Mouse (Mus musculus): Measurements from ENCODE around the gene Slc35c1. TPM values are rescaled to one million over a fixed set of nuclear protein-coding genes. Genes with fewer than 3 reads are reported as not detected.
"Not testable (repeated sequence)": the region's sequence is repeated elsewhere in the genome, so short reads cannot be mapped to it uniquely, and the experiment has no call there.

Gene Slc35c1
- total RNA-seq, 2 experiments from 2014 or later, result 22.7 to 23.7 TPM

DNA sequence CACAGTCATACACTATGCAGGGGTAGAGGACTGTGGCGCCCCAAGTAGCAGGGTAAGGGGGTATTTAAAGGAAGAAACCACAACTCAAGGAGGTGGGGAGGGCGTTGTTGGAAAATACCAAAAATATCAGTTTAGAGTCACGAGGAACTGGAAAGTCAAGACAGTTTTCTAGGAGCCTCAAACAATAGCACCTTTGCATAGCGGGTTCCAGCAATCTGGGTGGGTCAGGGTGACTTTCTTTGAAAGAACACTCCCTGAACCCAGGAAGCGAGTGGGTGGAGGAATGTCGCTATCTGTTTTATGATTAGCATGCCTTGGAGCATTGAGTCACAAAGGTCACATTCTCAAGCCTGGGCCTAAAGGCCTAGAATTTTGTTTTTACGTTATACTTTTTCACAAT lies 16.2 kb upstream of the Slc35c1 start:
- not testable (repeated sequence) for DNase-seq (ENCODE audit: low spot score in 2 of 2)

- DNase-seq (ENCODE audit: low spot score in 2 of 2), result no peak
Measured at GRCm38 (mm10) chr2:92475711-92476110, 15.4 kb upstream of the Slc35c1 start.

DNA sequence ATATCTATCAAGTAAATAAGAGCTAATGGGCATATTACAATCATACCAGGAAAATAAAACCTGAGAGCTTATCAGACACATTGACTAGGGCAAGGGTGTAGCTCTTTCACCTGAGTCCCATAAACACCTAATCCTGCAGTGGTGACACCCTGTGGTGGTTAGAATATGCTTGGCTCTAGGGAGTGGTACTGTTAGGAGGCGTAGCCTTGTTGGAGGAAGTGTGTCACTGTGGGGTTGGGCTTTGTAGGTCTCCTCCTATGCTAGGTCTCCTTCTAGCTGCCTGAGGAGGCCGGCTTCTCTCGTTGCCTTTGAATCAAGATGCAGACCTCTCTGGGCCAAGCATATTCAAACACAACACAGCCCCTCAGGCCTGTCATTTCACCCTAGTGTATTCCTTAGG lies 14.6 kb upstream of the Slc35c1 start:
- DNase-seq (ENCODE audit: low spot score in 2 of 2), result no peak

- no peak for DNase-seq (ENCODE audit: low spot score in 2 of 2)
Measured at GRCm38 (mm10) chr2:92471886-92472670, 11.7 kb upstream of the Slc35c1 start.

GRCm38 (mm10) chr2:92464690-92465089 lies 4.4 kb upstream of the Slc35c1 start:
- DNase-seq (ENCODE audit: low spot score in 2 of 2), result no peak

- DNase-seq (ENCODE audit: low spot score in 2 of 2), result no peak
Measured at GRCm38 (mm10) chr2:92461215-92461614, 877 bp upstream of the Slc35c1 start.

- peak; percentile 52 to 55 for DNase-seq (ENCODE audit: low spot score in 2 of 2)
Measured at GRCm38 (mm10) chr2:92459141-92459920, 1.0 kb downstream of the Slc35c1 start.

DNA sequence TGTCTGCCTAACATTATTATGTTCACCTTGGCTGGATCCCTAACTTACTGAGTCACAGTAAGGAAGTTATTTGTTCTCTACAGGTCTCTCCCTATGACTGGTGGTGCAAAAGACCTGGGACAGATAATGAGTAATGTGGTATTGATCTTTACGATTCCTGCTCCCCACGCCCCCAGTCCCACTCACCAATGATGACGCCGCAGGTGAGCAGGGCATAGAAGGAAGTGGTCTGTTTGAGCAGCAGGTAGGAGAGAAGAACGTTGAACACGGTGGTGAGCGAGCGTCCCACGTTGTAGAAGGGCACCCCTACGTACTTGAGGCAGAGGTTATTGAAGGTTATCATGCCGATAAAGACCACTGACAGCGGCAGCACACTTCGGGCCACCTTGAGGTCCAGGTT lies 1.9 kb downstream of the Slc35c1 start:
- DNase-seq (ENCODE audit: low spot score in 2 of 2), result no peak

DNA sequence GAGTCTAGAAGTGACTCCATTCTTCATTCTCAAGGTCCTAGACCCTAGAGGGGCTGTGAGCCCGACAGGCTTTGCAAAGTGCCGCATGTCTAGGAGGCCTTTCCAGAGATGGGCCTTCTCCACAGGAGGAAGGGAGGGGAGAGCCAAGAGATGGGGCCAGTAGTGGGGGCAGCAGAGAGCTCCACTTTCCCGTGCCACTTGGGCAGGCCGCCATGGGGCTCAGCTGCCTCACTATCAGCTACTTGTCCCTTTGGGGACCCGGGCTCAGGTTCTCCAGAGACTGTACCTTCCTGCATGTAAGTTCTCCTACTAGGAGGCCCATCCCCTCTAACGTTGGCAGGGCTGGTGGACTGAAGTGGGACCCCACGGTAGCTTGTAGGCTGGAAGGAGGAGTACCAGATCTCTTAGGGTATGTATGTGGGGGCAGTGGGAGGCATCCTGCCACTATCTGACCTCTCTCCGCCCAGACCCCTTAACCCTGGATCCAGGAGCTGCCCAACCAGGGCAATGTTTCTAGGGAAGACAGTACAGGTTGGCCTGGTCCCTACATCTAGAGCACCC lies 3.3 kb downstream of the Slc35c1 start:
- no peak for DNase-seq (ENCODE audit: low spot score in 2 of 2)

DNA sequence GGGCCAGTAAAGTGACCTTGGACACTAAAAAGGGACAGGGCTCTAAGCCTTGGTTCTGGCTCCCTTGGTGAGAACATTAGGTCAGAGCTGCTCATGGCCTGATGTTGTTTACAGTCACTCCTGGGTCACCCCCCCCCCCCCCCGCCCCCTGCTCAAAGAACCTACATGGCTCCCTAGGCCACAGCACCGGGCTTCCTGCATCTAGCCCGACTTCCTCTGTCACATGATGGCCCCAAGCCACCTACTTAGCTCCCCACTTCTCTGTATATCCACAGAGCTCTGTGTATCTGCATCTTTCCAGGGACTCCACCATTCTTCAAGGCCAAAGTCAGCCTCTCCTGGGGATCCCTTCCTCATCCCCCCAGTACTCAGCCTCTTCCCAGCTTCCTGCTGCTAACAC lies 4.6 kb downstream of the Slc35c1 start:
- no peak for DNase-seq (ENCODE audit: low spot score in 2 of 2)

DNA sequence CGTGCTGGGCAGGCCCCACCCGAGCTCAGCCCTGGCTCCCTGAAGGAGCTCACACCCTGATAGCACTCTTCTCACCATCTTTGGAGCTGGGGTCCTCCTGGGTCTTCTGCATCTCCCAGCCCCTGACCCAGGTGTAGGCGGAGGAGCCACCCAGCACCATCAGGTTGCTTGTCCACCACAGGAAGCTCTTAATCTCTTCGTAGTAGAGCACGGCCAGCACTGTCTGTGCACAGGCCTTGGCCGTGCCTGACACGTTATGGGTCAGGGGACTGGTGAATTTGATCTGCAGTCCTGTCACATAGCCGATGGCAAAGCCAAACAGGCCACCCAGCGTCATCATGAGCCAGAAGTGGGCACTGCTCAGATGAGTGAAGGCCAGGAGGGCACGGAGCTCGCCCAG lies 6.2 kb downstream of the Slc35c1 start:
- DNase-seq (ENCODE audit: low spot score in 2 of 2), result no peak

GRCm38 (mm10) chr2:92451126-92451525 lies 9.2 kb downstream of the Slc35c1 start:
- DNase-seq (ENCODE audit: low spot score in 2 of 2), result no peak

DNA sequence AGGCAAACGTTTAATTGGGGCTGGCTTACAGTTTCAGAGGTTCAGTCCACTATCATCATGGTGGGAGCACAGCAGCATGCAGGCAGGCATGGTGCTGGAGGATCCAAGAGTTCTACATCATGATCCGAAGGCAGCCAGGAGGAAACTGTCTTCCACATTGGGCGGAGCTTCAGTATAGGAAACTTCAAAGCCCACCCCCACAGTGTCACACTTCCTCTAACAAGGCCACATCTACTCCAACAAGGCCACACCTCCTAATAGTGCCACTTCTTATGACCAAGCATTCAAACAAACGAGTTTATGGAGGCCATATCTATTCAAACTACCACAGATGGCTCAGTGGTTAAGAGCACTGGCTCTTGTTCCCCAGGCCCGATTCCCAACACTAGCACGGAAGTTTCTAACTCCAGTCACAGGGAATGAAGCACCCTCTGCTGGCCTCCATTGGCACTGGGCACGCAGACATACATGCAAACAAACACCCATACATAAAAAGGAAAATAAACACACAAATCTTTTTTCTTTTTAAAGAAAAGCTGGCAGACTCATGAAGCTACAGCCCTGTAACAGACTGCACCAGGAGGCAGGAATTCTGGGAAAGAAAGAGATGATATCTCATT lies 13.1 kb downstream of the Slc35c1 start:
- no peak for DNase-seq (ENCODE audit: low spot score in 2 of 2)

- DNase-seq (ENCODE audit: low spot score in 2 of 2), result no peak
Measured at GRCm38 (mm10) chr2:92446656-92447055, 13.7 kb downstream of the Slc35c1 start.

DNA sequence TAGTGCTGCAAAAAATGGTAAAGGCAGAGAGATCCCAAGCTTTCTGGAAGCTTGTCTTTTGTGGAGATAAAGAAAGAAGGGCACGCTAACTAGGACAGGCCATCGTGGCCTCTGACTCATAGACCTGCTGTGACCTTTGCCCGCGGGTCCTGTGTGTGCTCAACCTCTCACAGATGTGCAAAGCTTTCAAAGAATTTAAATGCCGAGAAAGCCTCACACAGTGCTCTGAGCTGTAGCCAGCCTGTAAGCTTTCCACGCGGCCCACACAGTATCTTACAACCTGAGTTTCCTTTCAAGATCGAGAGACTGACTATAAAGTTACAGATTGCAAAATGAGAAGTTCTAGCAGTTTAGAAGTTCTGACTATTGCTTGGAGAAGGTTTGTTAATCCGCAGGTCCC lies 14.4 kb downstream of the Slc35c1 start:
- DNase-seq (ENCODE audit: low spot score in 2 of 2), result no peak

- no peak for DNase-seq (ENCODE audit: low spot score in 2 of 2)
Measured at GRCm38 (mm10) chr2:92444376-92444775, 16.0 kb downstream of the Slc35c1 start.

- DNase-seq (ENCODE audit: low spot score in 2 of 2), result no peak
Measured at GRCm38 (mm10) chr2:92443313-92443712, 17.0 kb downstream of the Slc35c1 start.

- DNase-seq (ENCODE audit: low spot score in 2 of 2), result no peak
Measured at GRCm38 (mm10) chr2:92442419-92443001, 17.8 kb downstream of the Slc35c1 start.

GRCm38 (mm10) chr2:92440432-92440831 lies 19.9 kb downstream of the Slc35c1 start:
- no peak for DNase-seq (ENCODE audit: low spot score in 2 of 2)

DNA sequence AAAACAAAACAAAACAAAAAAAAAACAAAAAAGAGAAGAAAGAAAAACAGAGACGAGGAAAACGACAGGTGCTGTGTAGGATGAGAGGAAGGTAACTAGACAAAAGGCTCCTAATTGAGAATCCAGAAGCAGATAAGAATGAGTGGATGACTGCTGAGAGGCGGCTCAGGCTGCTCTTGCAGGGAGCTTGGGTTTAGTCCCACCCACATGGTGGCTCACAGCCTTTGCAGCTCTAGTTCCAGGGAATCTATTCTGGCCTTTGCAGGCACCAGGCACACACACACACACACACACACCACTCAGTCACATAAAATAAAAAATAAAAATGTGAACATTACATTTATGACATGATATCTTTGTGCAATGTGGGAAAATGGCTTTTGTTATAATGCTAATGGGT lies 21.8 kb downstream of the Slc35c1 start:
- DNase-seq (ENCODE audit: low spot score in 2 of 2), result no peak

- DNase-seq (ENCODE audit: low spot score in 2 of 2), result peak; percentile 36 to 51
Measured at GRCm38 (mm10) chr2:92437875-92438274, 22.5 kb downstream of the Slc35c1 start.
